Mouse (Mus musculus) right cerebral cortex, adult 2 months (tissue): ENCODE measurements around the gene Inha.

Source experiments
- DNase-seq, 2 experiments: peaks; one replicate each; pipeline ENCODE4 v3.0.0; 2021 to 2022; ENCODE audit warnings: low spot score in 2 of 2

Gene Inha

DNA sequence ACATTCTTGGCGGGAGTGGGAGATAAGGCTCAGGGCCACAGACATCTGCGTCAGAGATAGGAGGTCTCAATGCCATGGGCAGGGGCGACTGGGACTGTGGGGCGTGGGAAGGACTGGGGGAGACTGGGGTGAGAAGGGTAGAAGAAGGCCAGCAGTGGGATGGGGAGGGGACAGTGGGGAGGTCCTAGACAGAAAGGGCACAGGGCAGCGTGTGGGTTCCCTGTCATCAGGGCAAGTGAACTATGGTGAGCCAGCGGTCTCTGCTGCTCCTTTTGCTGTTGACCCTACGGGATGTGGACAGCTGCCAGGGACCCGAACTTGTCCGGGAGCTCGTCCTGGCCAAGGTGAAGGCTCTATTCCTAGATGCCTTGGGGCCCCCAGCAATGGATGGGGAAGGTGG, at the start of gene Inha:
Inha (plus strand) TSS at position 72 of the 400 bp plus-strand sequence.
- DNase-seq, result no peak

DNA sequence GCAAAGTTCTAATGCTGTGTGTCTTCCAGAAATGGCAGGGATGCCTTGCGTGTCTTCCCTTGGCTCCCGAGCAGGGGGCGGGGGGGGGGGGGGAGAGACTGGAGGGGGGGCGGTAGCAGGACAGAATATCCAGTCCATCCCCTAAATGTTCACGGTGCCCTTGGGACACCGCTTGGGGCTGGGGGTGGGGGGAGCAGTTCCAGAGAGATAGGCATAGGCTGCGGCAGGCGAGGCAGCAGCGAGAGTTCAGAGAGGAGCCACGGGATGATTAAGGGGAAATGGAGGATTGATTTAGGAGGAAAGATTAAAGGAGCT, 49.2 kb upstream of the Inha start:
- no peak for DNase-seq

GRCm38 (mm10) chr1:75458025-75458788, 48.7 kb upstream of the Inha start:
- DNase-seq, result peak; percentile 65 to 71

GRCm38 (mm10) chr1:75458789-75459684, 47.8 kb upstream of the Inha start:
- peak; percentile 70 to 77 for DNase-seq

DNA sequence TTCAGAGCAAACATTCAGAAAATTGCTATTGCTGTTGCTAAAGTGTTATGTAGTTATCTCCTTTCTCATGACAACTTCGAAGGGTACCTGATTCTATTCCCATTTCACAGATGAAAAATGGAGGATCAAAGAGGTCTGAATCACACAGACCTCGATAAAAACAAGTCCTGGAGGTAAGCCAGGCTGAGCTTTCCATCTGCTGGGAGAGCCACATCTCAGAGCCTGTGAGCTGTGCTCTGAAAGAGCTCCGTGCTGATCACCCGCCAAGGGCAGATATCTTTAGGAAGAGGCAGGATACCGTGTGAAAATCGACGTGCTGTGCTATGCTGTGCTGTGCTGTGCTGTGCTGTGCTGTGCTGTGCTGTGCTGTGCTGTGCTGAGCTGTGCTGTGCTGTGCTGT, 46.6 kb upstream of the Inha start:
- no peak for DNase-seq

- DNase-seq, result no peak
Observed at GRCm38 (mm10) chr1:75462636-75463035, 44.2 kb upstream of the Inha start.

GRCm38 (mm10) chr1:75463652-75464204, 43.1 kb upstream of the Inha start:
- DNase-seq, result no peak

DNA sequence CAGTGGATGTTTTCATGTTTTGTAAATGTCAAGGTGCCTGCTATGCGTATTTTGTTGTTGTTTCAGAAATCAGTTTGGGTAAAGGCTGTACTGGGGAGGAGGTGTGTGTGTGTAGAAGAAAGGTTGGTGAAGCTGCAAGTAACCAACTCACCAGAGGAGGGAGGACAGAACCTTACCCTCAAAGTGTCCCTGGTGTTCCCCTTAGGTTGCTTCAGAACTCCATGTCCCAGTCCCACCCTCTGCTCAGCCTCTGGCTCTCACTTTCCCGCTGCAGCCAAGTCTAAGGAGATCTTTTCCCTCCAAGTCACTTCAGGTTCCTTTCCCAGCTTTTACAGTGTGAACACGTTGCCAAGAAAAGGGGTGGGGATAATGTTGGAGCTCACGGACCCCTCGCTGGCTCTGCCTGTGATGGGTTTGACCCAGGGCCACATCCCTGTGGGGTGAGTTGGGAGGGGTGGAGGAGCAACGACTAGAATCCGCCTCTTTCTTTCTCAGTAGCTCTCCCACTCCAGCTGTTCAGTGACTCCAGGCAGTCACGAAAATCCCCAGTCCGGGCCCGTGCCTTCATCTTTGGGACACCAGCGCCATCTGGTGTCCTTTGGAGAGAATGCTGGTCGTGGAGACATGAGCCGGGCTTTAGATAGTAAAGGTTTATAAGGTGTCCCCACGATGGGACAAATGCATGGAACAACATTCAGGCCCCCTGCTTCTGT, 39.5 kb upstream of the Inha start:
- DNase-seq, result peak; percentile 89 to 90

DNA sequence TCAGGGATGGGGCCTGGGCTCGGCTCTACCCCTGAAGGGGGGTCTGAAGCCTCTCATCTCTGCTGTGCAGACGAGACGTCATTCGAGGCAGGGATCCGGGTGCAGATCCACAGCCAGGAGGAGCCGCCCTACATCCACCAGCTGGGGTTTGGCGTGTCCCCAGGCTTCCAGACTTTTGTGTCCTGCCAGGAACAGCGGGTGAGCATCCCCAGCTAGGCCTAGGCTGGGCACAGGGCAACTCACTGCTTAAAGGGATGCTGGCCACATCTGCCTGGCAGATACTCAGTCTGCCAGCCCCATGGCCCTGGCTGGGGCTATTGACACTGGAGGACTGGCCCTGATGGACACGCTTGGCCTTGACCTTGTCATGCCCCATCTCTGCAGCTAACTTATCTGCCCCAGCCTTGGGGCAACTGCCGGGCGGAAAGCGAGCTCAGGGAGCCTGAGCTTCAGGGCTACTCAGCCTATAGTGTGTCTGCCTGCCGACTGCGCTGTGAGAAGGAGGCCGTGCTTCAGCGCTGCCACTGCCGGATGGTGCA, 37.5 kb upstream of the Inha start:
- no peak for DNase-seq

GRCm38 (mm10) chr1:75476441-75476840, 30.4 kb upstream of the Inha start:
- DNase-seq, result no peak

- peak; percentile 87 to 91 for DNase-seq
Observed at GRCm38 (mm10) chr1:75477264-75477965, 29.5 kb upstream of the Inha start.

DNA sequence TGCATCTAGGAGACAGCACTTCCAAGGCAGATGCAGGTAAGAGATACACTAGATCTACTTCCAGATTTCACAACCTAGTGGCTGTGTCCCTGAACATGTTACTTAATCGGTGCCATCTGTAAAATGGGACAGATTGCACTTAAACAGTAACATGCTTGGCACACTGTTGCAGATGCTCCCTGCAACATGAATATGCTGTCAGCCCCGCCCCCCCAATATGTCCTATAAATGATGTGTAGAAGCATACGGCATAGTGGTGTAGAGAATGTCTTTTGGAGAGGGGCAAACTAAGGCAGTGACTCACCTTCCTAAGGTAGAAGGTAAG, 28.9 kb upstream of the Inha start:
- peak in 1 of 2 experiments; percentile 39 for DNase-seq

- DNase-seq, result no peak
Observed at GRCm38 (mm10) chr1:75478497-75478896, 28.4 kb upstream of the Inha start.

DNA sequence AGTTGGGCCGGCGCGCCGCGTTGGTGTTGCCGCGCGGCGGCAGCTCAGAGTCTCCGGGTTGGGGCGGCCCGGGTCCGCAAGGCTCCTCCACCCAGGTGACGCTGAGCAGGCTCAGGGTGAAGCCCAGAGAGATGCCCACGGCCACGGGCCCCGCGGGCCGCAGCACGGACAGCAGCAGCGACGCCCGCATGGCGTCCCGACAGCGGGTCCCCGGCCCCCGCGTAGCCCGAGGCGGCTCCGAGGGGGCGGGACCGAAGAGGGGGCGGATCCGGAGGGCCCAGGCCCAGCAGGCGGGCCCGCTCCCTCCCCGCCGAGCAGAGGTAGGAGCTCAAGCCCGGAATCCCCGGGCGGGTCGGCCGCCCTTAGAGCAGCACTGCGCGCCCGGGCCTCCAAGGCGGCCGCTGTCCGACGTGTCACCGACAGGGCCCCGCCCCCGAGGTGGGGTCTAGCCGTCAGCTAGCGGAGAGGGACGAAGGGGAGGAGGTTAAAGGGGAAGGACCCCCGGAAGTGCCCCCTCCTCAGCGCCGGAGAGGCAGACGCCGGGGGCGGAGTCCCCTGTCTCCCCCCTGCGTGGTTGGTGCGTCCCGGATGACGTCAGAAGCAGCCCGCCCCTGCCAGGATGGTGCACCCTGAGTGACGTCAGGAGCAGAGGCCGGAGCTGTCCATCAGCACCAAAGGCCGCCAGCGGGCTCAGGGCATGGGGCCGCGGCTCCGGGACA, 27.8 kb upstream of the Inha start, which contains the start of the genes Chpf and Tmem198:
Chpf (minus strand) TSS at position 392 of the 719 bp plus-strand sequence.
Tmem198 (plus strand) TSS at position 617 of the 719 bp plus-strand sequence.
- DNase-seq, result peak; percentile 97 to 98

DNA sequence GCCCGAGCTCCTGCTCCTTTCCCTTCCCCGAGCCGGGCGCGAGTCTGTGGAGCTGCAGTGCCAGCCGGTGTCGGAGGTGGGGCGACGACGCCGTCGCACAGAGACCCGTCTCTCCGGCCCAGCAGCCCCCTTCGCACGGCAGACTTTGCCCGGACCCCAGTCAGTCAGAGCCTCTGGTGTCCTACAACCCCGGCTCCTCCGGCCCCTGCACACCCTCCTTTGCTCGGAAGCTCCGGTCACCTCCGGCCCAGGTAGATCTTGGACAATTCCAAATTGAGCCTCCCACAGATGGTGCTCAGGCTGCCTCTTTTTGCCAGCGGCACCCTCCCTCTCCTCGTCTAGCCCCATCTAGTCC, 27.3 kb upstream of the Inha start:
- DNase-seq, result no peak

GRCm38 (mm10) chr1:75480036-75480435, 26.8 kb upstream of the Inha start:
- DNase-seq, result no peak

DNA sequence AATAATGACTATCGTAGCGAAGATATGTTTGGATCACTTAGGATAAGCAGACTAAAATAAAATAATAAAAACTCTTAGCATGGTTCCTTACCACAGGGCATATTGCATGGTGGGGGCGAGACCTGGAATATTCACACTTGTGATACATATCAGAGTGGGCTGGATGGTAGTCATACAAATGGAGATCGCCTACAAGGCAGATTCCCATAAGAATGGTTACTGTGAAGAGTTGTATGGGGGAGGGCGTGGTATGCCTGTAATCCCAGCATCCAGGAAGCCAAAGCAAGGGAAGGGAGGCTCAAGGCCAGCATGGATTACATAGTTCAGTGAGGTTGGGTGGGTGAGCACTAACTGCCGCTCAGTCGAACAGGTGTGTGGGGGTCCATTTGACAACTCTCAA, 26.1 kb upstream of the Inha start:
- peak; percentile 55 to 56 for DNase-seq

DNA sequence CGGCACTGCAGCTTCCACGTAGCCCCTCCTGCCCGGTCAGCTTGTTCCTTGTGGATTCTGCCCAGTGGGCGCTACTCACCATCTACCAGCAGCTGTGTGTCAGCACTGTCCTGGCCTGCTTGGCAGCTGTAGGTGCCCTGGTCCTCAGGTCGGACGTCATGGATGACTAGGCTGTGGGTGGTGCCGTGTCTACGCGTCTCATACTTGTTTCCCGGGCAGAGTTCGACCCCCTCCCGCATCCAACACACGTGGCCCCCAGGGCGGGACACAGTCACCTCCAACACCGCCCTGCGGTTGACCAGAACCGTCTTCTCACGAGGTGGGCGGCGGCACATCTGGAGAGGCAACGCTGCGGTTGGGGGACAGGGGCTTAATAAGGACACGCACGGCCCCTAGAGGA, 20.3 kb upstream of the Inha start:
- DNase-seq, result no peak

DNA sequence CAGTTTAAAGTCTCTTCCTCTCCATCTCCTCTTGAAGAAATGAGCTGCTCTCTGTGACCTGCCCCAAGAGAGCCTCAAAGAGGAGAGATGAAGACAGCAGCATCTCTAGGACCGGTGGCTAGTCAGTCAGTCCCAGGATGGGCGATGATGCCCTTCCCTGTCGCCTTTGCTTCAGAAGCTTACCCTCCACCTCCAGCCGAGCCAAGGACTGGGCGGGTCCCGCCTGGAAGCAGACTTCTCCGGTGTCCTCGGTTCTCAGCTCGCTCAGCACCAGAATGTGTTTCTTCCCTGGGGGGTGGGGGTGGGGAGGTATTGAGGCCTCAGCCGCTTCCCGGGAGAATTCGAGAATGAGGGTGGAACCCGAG, 19.9 kb upstream of the Inha start:
- DNase-seq, result no peak

DNA sequence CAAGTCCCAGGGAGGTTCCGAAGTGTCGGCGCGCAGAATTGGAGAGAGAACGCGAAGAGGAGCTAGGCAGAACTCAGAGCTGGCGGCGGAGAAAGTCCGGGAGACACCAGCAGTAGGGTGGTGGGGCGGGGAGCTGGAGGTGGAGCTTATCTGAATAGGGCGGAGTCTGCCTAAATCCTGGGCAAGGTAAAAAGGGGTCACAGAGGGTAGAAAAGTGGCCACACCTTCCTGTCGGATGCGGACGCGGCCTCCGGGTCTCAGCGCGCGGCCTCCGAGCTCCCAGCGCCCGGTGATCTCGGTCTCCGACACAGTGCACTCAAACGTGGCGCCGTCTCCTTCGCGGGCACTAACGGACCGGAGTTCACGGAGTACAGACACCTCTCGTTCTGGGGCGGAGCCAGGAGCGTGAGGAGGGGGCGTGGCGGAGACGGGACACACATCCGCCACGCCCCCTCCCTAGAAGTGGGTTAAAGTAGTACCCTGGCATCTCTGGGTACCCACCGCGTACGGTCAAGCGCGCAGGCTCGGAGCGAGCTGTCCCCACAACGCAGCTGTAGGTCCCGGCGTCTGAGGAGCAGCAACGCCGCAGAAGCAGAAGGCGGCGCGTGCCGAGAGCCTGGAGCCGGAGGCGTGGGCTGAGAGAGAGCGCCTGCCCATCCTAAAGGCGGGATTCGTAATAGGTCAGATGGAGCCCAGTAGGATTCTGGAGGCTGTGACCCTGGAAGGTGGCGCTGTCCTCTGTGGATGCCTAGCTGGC, 19.3 kb upstream of the Inha start:
- DNase-seq, result peak; percentile 70 to 74
